Mouse (Mus musculus) kidney, adult 2 months (tissue): Measurements from ENCODE around the gene Olfr824.

Source experiments
- CTCF ChIP-seq: fragments of 200-500 bp; conservative IDR thresholded peaks from 2 replicates; pipeline ENCODE4 v1.5.1; 2011; ENCODE audit warnings: low read depth, mild to moderate bottlenecking, control low read depth, low read length, moderate library complexity, mixed read lengths; ENCODE audit not compliant: insufficient read depth, insufficient read length
- POLR2A ChIP-seq: fragments of 200-500 bp; IDR thresholded peaks from one replicate; pipeline ENCODE4 v1.6.1; 2011; ENCODE audit warnings: low read depth, low read length, control low read depth

- TF ChIP-seq CTCF (no peak), POLR2A (no peak)
These were observed 5.0 kb upstream of the Olfr824 start for GRCm38 (mm10) chr10:130134811-130135210.
